Mouse (Mus musculus): Measurements from ENCODE around the gene Slc16a10.
A peak's percentile ranks its signal among the peaks of the same experiment; 100 is the strongest.

The Slc16a10 gene

GRCm38 (mm10) chr10:40147325-40148059, 5.4 kb upstream of the Slc16a10 start:
- no peak for DNase-seq

- DNase-seq: no peak
These were observed 4.4 kb upstream of the Slc16a10 start for GRCm38 (mm10) chr10:40146451-40146850.

- no peak for DNase-seq
These were observed 2.8 kb upstream of the Slc16a10 start for GRCm38 (mm10) chr10:40144815-40145214.

- DNase-seq: no peak
These were observed 824 bp downstream of the Slc16a10 start for GRCm38 (mm10) chr10:40141016-40141851.

- DNase-seq: no peak
These were observed 2.4 kb downstream of the Slc16a10 start for GRCm38 (mm10) chr10:40139646-40140045.

- no peak for DNase-seq
These were observed 6.0 kb downstream of the Slc16a10 start for GRCm38 (mm10) chr10:40135807-40136778.

- DNase-seq: no peak
These were observed 7.2 kb downstream of the Slc16a10 start for GRCm38 (mm10) chr10:40134906-40135305.

GRCm38 (mm10) chr10:40133636-40134035, 8.4 kb downstream of the Slc16a10 start:
- DNase-seq: no peak

- no peak for DNase-seq
These were observed 10.2 kb downstream of the Slc16a10 start for GRCm38 (mm10) chr10:40131690-40132418.

GRCm38 (mm10) chr10:40130126-40130525, 11.9 kb downstream of the Slc16a10 start:
- no peak for DNase-seq

- DNase-seq: no peak
These were observed 12.9 kb downstream of the Slc16a10 start for GRCm38 (mm10) chr10:40129134-40129533.

GRCm38 (mm10) chr10:40128497-40128896, 13.6 kb downstream of the Slc16a10 start:
- no peak for DNase-seq

GRCm38 (mm10) chr10:40125200-40125599, 16.9 kb downstream of the Slc16a10 start:
- DNase-seq: no peak

GRCm38 (mm10) chr10:40124570-40124969, 17.5 kb downstream of the Slc16a10 start:
- DNase-seq: no peak

- DNase-seq: peak; percentile 59
These were observed 18.0 kb downstream of the Slc16a10 start for GRCm38 (mm10) chr10:40124096-40124495.

- DNase-seq: no peak
These were observed 22.6 kb downstream of the Slc16a10 start for GRCm38 (mm10) chr10:40119466-40119865.

GRCm38 (mm10) chr10:40118743-40119387, 23.2 kb downstream of the Slc16a10 start:
- no peak for DNase-seq

GRCm38 (mm10) chr10:40113517-40114085, 28.5 kb downstream of the Slc16a10 start:
- DNase-seq: no peak

- DNase-seq: no peak
These were observed 29.8 kb downstream of the Slc16a10 start for GRCm38 (mm10) chr10:40112256-40112655.

GRCm38 (mm10) chr10:40109520-40109919, 32.5 kb downstream of the Slc16a10 start:
- no peak for DNase-seq

- DNase-seq: no peak
These were observed 33.1 kb downstream of the Slc16a10 start for GRCm38 (mm10) chr10:40108992-40109391.
